Mouse (Mus musculus): ENCODE measurements at regions not wholly inside any gene's neighbourhood (a gene's known extent, or its start where the extent isn't known, plus 50 kb on each side); places are given as distances from the start of the nearest gene placed in this dataset.
"Not testable (repeated sequence)": the region's sequence is repeated elsewhere in the genome, so short reads cannot be mapped to it uniquely, and the experiment has no call there.

- DNase-seq (ENCODE audit: low spot score), result no peak
Measured at GRCm38 (mm10) chr10:8136662-8137061, 180.6 kb upstream of the Tab2 start.

- DNase-seq (ENCODE audit: low spot score), result no peak
Measured at GRCm38 (mm10) chr10:8135272-8135671, 179.2 kb upstream of the Tab2 start.

GRCm38 (mm10) chr10:8134398-8134797, 178.4 kb upstream of the Tab2 start:
- DNase-seq (ENCODE audit: low spot score), result no peak

- no peak for DNase-seq (ENCODE audit: low spot score)
Measured at GRCm38 (mm10) chr10:8133451-8133952, 177.5 kb upstream of the Tab2 start.

- no peak for DNase-seq (ENCODE audit: low spot score)
Measured at GRCm38 (mm10) chr10:8132795-8133194, 176.8 kb upstream of the Tab2 start.

GRCm38 (mm10) chr10:8130472-8131241, 174.6 kb upstream of the Tab2 start:
- peak; percentile 9 for DNase-seq (ENCODE audit: low spot score)

- DNase-seq (ENCODE audit: low spot score), result no peak
Measured at GRCm38 (mm10) chr10:8130057-8130456, 174.0 kb upstream of the Tab2 start.

- DNase-seq (ENCODE audit: low spot score), result no peak
Measured at GRCm38 (mm10) chr10:8124124-8124523, 168.1 kb upstream of the Tab2 start.

- DNase-seq (ENCODE audit: low spot score), result no peak
Measured at GRCm38 (mm10) chr10:8121895-8122294, 165.9 kb upstream of the Tab2 start.

- no peak for DNase-seq (ENCODE audit: low spot score)
Measured at GRCm38 (mm10) chr10:8116821-8117220, 160.8 kb upstream of the Tab2 start.

GRCm38 (mm10) chr10:8114932-8115331, 158.9 kb upstream of the Tab2 start:
- not testable (repeated sequence) for DNase-seq (ENCODE audit: low spot score)

GRCm38 (mm10) chr10:8114530-8114929, 158.5 kb upstream of the Tab2 start:
- DNase-seq (ENCODE audit: low spot score), result no peak

- no peak for DNase-seq (ENCODE audit: low spot score)
Measured at GRCm38 (mm10) chr10:8100489-8100888, 144.5 kb upstream of the Tab2 start.

- DNase-seq (ENCODE audit: low spot score), result no peak
Measured at GRCm38 (mm10) chr10:8095924-8096323, 139.9 kb upstream of the Tab2 start.

- DNase-seq (ENCODE audit: low spot score), result no peak
Measured at GRCm38 (mm10) chr10:8095206-8095605, 139.2 kb upstream of the Tab2 start.

GRCm38 (mm10) chr10:8091871-8092552, 136.0 kb upstream of the Tab2 start:
- DNase-seq (ENCODE audit: low spot score), result no peak

GRCm38 (mm10) chr10:8089296-8089695, 133.3 kb upstream of the Tab2 start:
- no peak for DNase-seq (ENCODE audit: low spot score)

- no peak for DNase-seq (ENCODE audit: low spot score)
Measured at GRCm38 (mm10) chr10:8088737-8089136, 132.7 kb upstream of the Tab2 start.

GRCm38 (mm10) chr10:8088321-8088720, 132.3 kb upstream of the Tab2 start:
- no peak for DNase-seq (ENCODE audit: low spot score)

- DNase-seq (ENCODE audit: low spot score), result peak; percentile 9
Measured at GRCm38 (mm10) chr10:8087106-8087505, 131.1 kb upstream of the Tab2 start.

- DNase-seq (ENCODE audit: low spot score), result no peak
Measured at GRCm38 (mm10) chr10:8086442-8086841, 130.4 kb upstream of the Tab2 start.

- DNase-seq (ENCODE audit: low spot score), result no peak
Measured at GRCm38 (mm10) chr10:8077904-8078811, 122.1 kb upstream of the Tab2 start.
